Mouse (Mus musculus) left cerebral cortex, postnatal 10 days (tissue): ENCODE measurements around the gene Med24. TPM values are rescaled to one million over a fixed set of nuclear protein-coding genes. Genes with fewer than 3 reads are reported as not detected.
"Not testable (repeated sequence)": the region's sequence is repeated elsewhere in the genome, so short reads cannot be mapped to it uniquely, and the experiment has no call there.

Source experiments
- DNase-seq, 2 experiments: peaks; one replicate each; pipeline ENCODE4 v3.0.0; 2021 to 2022; ENCODE audit warnings: low spot score in 2 of 2, mixed read lengths in 1 of 2; ENCODE audit errors: extremely low spot score in 1 of 2
- intact Hi-C: fragments of 180-260 bp; cut with DNase I; formaldehyde crosslinking; loops from one replicate; pipeline ENCODE4 v1.15.1; 2025
- total RNA-seq, 2 experiments: library from RNA; stranded (reverse); gene quantifications; 2 replicates each; pipeline ENCODE4 v1.2.3; 2021

Med24 gene
- total RNA-seq, 2 experiments from 2014 or later: 91.7 to 102 TPM

GRCm38 (mm10) chr11:98737220-98737619 lies 8.0 kb upstream of the Med24 start:
- intact Hi-C loops, DNase-seq: not testable (repeated sequence)

- no peak for DNase-seq
Observed at GRCm38 (mm10) chr11:98736176-98736575, 6.9 kb upstream of the Med24 start.

GRCm38 (mm10) chr11:98735111-98735510 lies 5.9 kb upstream of the Med24 start:
- intact Hi-C loops: no loop called here
- DNase-seq: no peak

More at GRCm38 (mm10) chr11:98736176-98736575, 6.9 kb upstream of the Med24 start:
- intact Hi-C loops: no loop called here

DNA sequence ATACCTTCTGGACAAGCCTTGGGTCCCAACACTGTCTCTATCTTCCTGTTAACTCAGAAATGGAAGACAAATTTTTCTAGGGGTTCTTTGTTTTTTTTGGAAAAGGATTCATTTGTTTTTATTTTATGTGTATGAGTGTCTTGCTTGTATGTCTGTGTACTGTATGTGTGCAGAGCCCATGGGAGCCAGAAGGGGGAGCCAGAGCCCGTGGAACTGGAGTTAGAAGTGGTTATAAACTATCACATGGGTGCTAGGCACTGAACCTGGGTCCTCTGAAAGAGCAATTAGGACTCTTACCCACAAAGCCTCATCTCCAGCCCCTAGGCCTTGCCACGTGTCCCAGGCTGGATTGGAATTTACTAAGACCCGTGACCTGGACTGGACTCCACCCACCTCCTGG lies 4.8 kb upstream of the Med24 start:
- DNase-seq: no peak
- intact Hi-C loops: no loop called here

DNA sequence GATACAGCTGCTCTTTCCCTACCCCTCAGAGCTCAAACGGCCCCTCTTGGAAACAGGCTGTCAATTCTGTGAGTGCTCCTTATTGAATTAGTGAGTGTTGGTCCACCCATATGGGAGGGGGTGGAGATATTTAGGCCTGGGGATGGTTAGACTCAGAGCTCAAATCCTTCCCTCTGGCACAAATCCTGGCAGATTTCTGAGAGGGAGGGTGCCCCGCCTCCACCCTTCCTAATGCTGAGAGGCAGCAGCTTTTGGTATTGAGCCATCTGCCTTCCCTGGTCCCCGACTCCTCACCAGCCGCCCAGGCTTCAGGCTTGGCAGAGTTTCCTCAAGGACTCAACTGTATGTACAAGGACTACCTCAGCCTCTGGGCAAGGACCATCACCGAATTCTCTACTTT lies 1.9 kb upstream of the Med24 start:
- intact Hi-C loops: no loop called here
- peak; percentile 66 to 69 for DNase-seq

- intact Hi-C loops: no loop called here
- no peak for DNase-seq
Observed at GRCm38 (mm10) chr11:98730727-98731126, 1.5 kb upstream of the Med24 start.

DNA sequence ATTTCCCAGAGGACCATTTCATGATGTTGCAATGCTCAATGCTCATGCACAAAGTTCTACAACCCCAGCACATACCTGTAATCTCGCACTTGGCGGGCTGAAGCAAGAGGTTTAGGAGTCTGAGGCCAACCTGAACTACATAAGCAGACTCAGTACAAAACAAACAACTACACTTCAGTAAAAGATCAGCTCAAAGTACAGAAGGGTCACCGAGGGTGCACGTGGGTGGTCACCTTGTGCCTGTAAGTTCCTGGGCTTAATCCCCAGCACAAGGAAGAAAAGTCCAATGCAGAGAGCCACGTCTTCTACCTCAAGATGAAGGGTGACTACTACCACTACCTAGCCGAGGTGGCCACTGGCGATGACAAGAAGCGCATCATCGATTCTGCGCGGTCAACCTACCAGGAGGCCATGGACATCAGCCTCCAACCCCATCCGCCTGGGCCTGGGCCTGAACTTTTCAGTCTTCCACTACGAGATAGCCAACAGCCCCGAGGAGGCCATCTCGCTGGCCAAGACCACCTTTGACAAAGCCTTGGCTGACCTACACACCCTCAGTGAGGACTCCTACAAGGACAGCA lies 3.2 kb downstream of the Med24 start:
- DNase-seq: no peak
- intact Hi-C loops: no loop called here

GRCm38 (mm10) chr11:98723098-98723497 lies 6.1 kb downstream of the Med24 start:
- intact Hi-C loops: no loop called here
- no peak for DNase-seq

- intact Hi-C loops: no loop called here
- peak; percentile 64 to 67 for DNase-seq
Observed at GRCm38 (mm10) chr11:98721458-98722226, 7.6 kb downstream of the Med24 start.

DNA sequence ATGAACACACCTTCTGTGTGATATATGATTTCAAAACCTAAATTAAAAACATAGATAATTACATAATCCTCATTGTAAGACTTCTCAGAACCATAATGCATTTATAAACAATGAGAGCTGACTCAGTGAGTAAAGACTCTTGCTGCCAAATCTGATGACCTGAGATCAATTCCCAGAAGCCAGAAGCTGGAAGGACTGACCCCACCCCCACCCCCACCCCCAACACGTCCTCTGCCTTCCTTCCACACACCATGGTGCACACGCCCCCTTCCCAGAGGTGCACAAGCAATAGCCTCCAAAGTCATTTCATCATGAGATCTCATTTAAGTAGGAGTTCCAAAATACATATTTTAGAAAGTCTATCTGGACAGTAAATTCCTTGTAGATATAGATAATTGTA lies 8.5 kb downstream of the Med24 start:
- intact Hi-C loops: no loop called here
- DNase-seq: no peak

GRCm38 (mm10) chr11:98717904-98718303 lies 11.3 kb downstream of the Med24 start:
- DNase-seq: peak; percentile 79 to 85
- intact Hi-C loops: loop anchor here (5.0 kb wide), 1 partner anchor 44 kb away; no protein-coding TSS in a partner anchor

- DNase-seq: no peak
- intact Hi-C loops: loop anchor here (5.0 kb wide), 1 partner anchor 46 kb away; no protein-coding TSS in a partner anchor
Observed at GRCm38 (mm10) chr11:98715946-98716345, 13.3 kb downstream of the Med24 start.

- no peak for DNase-seq
- intact Hi-C loops: loop anchor here (5.0 kb wide), 1 partner anchor 74 kb away; no protein-coding TSS in a partner anchor
Observed at GRCm38 (mm10) chr11:98713703-98714102, 15.5 kb downstream of the Med24 start.

- intact Hi-C loops: loop anchor here (5.0 kb wide), 1 partner anchor 75 kb away; no protein-coding TSS in a partner anchor
- not testable (repeated sequence) for DNase-seq
Observed at GRCm38 (mm10) chr11:98712009-98712408, 17.2 kb downstream of the Med24 start.

- DNase-seq: no peak
- intact Hi-C loops: loop anchor here (5.0 kb wide), 1 partner anchor 76 kb away; no protein-coding TSS in a partner anchor
Observed at GRCm38 (mm10) chr11:98711046-98711434, 18.2 kb downstream of the Med24 start.

DNA sequence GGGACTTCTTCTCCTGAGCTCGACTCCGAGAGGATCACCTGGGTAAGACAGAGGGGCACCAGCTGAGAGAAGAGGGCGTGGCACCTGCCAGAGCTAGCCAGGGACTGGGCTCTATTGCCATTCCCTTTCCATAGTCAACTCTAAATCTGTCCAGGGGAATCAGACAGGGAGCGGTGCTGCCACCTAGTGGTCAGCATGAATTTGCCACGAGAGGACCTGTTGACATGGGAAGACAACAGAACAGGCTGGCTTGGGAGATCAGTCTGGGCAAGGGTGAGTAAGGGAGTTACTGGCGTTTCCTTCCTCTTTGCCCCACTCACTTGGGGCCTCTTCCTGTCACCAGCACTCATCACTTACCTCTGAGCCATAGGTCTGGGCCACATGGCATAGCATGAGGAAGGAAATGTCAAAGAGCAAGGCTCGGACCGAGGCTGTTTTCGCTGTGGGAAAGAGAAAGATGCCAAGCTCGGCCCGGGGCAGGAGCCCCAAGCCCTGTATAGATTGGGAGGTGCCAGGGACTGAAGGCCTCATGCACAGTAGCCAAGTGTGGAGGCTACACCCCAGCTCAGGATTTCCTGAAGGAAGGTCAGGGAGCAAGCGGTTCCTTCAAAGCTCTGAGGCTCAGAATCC lies 18.7 kb downstream of the Med24 start:
- intact Hi-C loops: loop anchor here (5.0 kb wide), 1 partner anchor 77 kb away; no protein-coding TSS in a partner anchor
- peak; percentile 65 to 87 for DNase-seq

- DNase-seq: peak in 1 of 2 experiments; percentile 63
- intact Hi-C loops: no loop called here
Observed at GRCm38 (mm10) chr11:98709001-98709741, 20.1 kb downstream of the Med24 start.

- no peak for DNase-seq
- intact Hi-C loops: no loop called here
Observed at GRCm38 (mm10) chr11:98708282-98708956, 20.8 kb downstream of the Med24 start.
